Comparison of ENCODE assay signal across 19 mouse cellular contexts in the genomic region with DNA sequence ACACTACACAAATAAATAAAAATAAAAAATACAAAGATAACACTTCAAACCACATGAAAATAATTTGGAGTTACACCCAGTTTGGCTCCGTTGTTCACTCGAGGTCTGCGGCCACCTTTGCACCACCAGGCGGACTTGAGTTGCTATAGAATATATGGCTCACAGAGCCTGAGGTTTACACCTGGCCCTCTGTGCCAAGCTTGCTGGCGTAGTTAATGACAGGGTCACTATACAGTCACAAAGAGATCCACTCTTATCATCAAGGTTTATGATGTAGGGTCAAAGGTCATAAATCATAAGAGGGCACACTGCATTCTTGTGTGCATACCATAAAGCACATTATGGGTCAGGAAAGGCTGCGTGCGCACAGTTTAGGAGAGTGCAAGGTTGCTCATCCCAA.
"Had no signal": no experiment of that assay in that cellular context is flagged by ENCODE, and none has a peak within 500 bp of the region (broad histone marks: within the 10 kb centered on the region; RNA-seq: fewer than 3 reads in every experiment).

No protein-coding gene starts in this region.

- H3K27me3 ChIP-seq: limb, embryonic 13.5 days; liver, embryonic 12.5 days; lung, embryonic 15.5 days; stomach, embryonic 15.5 days had no signal

- H3K4me2 ChIP-seq: limb, embryonic 13.5 days; liver, embryonic 12.5 days; liver, embryonic 15.5 days; lung, embryonic 15.5 days; midbrain, embryonic 11.5 days; stomach, embryonic 15.5 days had no signal

- H3K4me3 ChIP-seq: limb, embryonic 13.5 days; liver, embryonic 12.5 days; liver, embryonic 15.5 days; lung, embryonic 15.5 days; megakaryocyte, embryonic 14.5 days; stomach, embryonic 15.5 days had no signal

- H3K4me1 ChIP-seq: lung, embryonic 15.5 days; stomach, embryonic 15.5 days had no signal

- H3K9me3 ChIP-seq: limb, embryonic 13.5 days; liver, embryonic 12.5 days; liver, embryonic 15.5 days; lung, embryonic 15.5 days; megakaryocyte, embryonic 14.5 days; stomach, embryonic 15.5 days had no signal

- ATAC-seq: liver, embryonic 12.5 days had no signal

- H3K9ac ChIP-seq: limb, embryonic 13.5 days; liver, embryonic 15.5 days; lung, embryonic 15.5 days; stomach, embryonic 15.5 days had no signal

- DNase-seq: kidney, adult 18-20 months; kidney, adult 9 months; kidney, postnatal 14 days; kidney, postnatal 4 days; liver; lung, adult 18-20 months; lung, postnatal 10 days; lung, postnatal 36 days; midbrain, embryonic 14.5 days; thymus, adult 2 months; thymus, postnatal 14 days; thymus, postnatal 4 days had no signal

- H3K27ac ChIP-seq: limb, embryonic 13.5 days; liver, embryonic 12.5 days; liver, embryonic 15.5 days; lung, embryonic 15.5 days; stomach, embryonic 15.5 days had no signal
